Mouse (Mus musculus) frontal cortex, adult 2 months (tissue): ENCODE data around the gene Ifnar2. TPM values are rescaled to one million over a fixed set of nuclear protein-coding genes. Genes with fewer than 3 reads are reported as not detected.

Experiments
- DNase-seq, 2 experiments: peaks; one replicate each; pipeline ENCODE4 v3.0.0; 2022; ENCODE audit warnings: low spot score in 1 of 2; ENCODE audit errors: extremely low spot score in 1 of 2
- polyA plus RNA-seq: library from polyadenylated mRNA; depleted of rRNA; stranded (reverse); fragments of >200 nt; gene quantifications from 2 replicates; pipeline ENCODE4 v1.2.3, GENCODE M21; 2012; rRNA removed

The Ifnar2 gene
- polyA plus RNA-seq, 1 experiment = 33.8 TPM

DNA sequence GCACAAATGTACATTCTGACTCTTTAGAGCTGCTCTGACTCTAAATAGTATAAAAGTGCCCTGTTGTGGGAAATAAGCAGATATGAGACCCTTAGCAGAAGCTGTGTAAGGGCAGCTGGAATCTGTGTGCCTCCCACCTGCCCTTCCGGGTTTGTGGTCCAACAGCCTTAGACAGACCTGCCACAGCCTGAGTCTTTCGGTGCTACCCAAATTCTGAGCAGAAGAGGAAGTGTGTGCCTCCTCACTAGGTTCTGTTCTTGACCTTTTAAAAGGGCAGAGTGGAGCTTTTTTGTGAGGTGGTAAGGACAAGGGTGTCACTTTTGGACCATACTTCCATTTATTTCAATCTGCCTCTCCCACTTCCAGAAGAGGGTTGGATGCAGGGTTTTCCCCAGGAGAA lies 79.4 kb downstream of the Ifnar2 start:
- DNase-seq = no peak

GRCm38 (mm10) chr16:91452363-91452896 lies 79.8 kb downstream of the Ifnar2 start:
- DNase-seq = no peak

Other genes starting within 250 kb of the Ifnar2 start
- 30.1 and 31.8 TPM in 2 replicates for gene Olig2, start 147.3 kb upstream of the Ifnar2 start, polyA plus RNA-seq
- gene Olig1, start 103.0 kb upstream of the Ifnar2 start, polyA plus RNA-seq = 163 and 191 TPM in 2 replicates
- not detected in 2 replicates for gene Gm21970, start 18.9 kb downstream of the Ifnar2 start, polyA plus RNA-seq
- 11.1 and 14.8 TPM in 2 replicates for gene Il10rb, start 33.4 kb downstream of the Ifnar2 start, polyA plus RNA-seq
- gene Ifnar1, start 112.5 kb downstream of the Ifnar2 start, polyA plus RNA-seq = 34.4 and 37.8 TPM in 2 replicates
- 18.0 and 27.4 TPM in 2 replicates for gene Ifngr2, start 174.3 kb downstream of the Ifnar2 start, polyA plus RNA-seq
- 92.5 and 96.4 TPM in 2 replicates for gene Tmem50b, start 225.0 kb downstream of the Ifnar2 start, polyA plus RNA-seq
- 6.4 and 6.6 TPM in 2 replicates for gene Dnajc28, start 246.2 kb downstream of the Ifnar2 start, polyA plus RNA-seq